Mouse (Mus musculus) small intestine, adult 2 months (tissue): ENCODE results near the gene Atp8a2. TPM values are rescaled to one million over a fixed set of nuclear protein-coding genes. Genes with fewer than 3 reads are reported as not detected.
"Not testable (repeated sequence)": the region's sequence is repeated elsewhere in the genome, so short reads cannot be mapped to it uniquely, and the experiment has no call there.

Experiments
- H3K27ac ChIP-seq: fragments of 200-500 bp; 2 replicates; pipeline ENCODE4 v1.5.1; 2012; ENCODE audit warnings: low read depth, low read length, control low read depth, inconsistent platforms; ENCODE audit not compliant: insufficient read depth
- H3K27me3 ChIP-seq: fragments of 200-500 bp; 2 replicates; pipeline ENCODE4 v1.6.1; 2012; ENCODE audit warnings: mild to moderate bottlenecking, moderate library complexity, low read length, inconsistent platforms; ENCODE audit not compliant: control insufficient read depth, insufficient read depth
- H3K36me3 ChIP-seq: fragments of 200-500 bp; 2 replicates; pipeline ENCODE4 v1.6.1; 2012; ENCODE audit warnings: mild to moderate bottlenecking, low read length, control low read depth, inconsistent platforms; ENCODE audit not compliant: control insufficient read depth, insufficient read depth
- H3K4me1 ChIP-seq: fragments of 200-500 bp; 2 replicates; pipeline ENCODE4 v1.6.1; 2012; ENCODE audit warnings: low read length, inconsistent platforms, mixed read lengths; ENCODE audit not compliant: control insufficient read depth, insufficient read depth, insufficient read length
- H3K4me3 ChIP-seq: fragments of 200-500 bp; 2 replicates; pipeline ENCODE4 v1.5.1; 2012; ENCODE audit warnings: low read depth, mild to moderate bottlenecking, control low read depth, inconsistent platforms, low read length, moderate library complexity
- CTCF ChIP-seq: fragments of 200-500 bp; IDR thresholded peaks from 2 replicates; pipeline ENCODE4 v1.5.1; 2012; ENCODE audit warnings: low read depth, mild to moderate bottlenecking, control low read depth, inconsistent platforms, low read length, moderate library complexity, mixed read lengths; ENCODE audit not compliant: insufficient replicate concordance, insufficient read length; ENCODE audit errors: extremely low read depth
- POLR2A ChIP-seq: fragments of 200-500 bp; IDR thresholded peaks from 2 replicates; pipeline ENCODE4 v1.6.1; 2012; ENCODE audit warnings: low read depth, mild to moderate bottlenecking, control low read depth, inconsistent platforms, low read length, moderate library complexity
- WGBS: fragments of 180-500 bp; shearing (Covaris S2); methylation state at CpG from one replicate; pipeline ENCODE4 v1.1.7; 2018; 5-methylcytosine and 5-hydroxymethylcytosine counted together
- polyA plus RNA-seq: library from polyadenylated mRNA; depleted of rRNA; stranded (reverse); fragments of >200 nt; gene quantifications from 2 replicates; pipeline ENCODE4 v1.2.3, GENCODE M21; 2012

Gene Atp8a2
- polyA plus RNA-seq, 1 experiment: 3.7 TPM

DNA sequence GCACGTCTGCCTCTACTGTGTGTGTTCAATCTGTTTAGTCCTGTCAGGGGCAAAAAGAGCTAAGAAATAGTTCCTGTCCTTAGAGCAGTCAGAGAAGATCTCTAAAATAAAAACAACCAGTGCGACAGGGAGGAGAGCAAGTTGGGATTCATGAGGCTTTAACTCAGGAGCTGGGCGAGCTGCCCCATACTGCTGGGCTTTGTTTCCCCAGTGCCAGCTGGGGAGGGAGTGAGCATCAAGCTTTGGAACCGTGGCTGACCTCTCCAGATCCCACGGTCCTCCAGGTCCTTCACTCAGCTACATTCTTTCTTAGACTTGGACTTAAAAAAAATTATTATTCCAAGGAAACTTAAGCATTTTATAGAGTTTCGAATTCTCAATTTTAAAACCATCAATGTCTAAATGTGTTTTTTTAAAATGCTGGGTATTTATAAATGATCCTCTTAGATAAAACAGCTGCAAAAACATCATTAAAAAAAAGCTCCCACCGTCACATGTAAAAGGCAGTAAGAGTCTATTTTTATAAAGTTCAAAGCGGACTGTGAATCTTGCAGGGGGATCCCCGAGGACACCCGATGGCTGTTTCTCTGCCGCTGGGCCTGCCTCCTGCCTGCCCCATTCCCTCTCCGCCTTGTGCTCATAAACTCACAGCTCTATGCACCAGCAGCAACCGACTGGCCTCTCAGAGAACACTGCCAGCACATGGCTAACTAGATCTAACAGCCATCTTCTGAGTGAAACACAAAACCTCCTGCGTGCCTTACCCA, 350.2 kb downstream of the Atp8a2 start:
- no peaks in the 10 kb centered on the region for H3K27me3 ChIP-seq
- 79% methylated on average over 14 of the region's 14 CpGs for WGBS
- TF ChIP-seq CTCF (no peak), POLR2A (no peak)

DNA sequence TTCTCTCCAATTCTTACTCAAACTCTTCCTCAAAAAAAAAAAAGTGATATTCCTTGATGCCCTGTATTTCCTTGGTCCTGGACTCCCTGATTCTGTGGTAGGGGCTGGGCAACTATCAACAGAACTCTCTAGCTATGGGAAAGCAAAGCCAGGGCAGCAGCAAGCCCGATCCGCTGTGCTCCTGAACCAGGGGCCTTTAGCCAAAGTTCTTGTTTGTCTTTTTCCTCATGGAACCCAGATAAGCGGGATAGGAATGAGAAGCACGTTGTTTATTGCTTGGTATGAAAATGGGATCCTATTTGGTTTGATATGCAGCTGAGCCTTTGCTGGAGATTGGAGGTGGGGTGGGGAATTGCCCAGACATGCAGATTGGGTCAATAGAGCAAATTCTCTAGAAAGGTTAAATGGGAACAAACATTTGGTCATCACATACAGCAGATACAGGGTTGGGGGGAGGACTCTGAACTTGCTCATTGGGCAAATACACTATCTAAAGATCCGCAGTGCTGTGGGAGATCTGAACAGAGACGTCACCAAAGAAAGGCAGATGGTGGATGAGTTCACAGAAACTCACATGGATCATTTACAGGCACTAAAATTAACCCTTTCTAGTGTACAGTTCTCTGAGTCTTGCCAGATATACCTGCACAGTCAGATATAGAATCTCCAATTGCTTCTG, 353.6 kb downstream of the Atp8a2 start:
- no peaks in the 10 kb centered on the region for H3K27me3 ChIP-seq
- H3K27ac ChIP-seq: no peak overlapping the region
- 32% methylated on average over 6 of the region's 6 CpGs for WGBS
- H3K4me3 ChIP-seq: no peak overlapping the region
- TF ChIP-seq CTCF: no peak
- TF ChIP-seq POLR2A: no peak
- no peaks in the 10 kb centered on the region for H3K4me1 ChIP-seq
- H3K36me3 ChIP-seq: no peaks in the 10 kb centered on the region

More for the DNA sequence above, 350.2 kb downstream of the Atp8a2 start:
- H3K27ac ChIP-seq: no peak overlapping the region
- H3K36me3 ChIP-seq: no peaks in the 10 kb centered on the region
- no peaks in the 10 kb centered on the region for H3K4me1 ChIP-seq
- H3K4me3 ChIP-seq: no peak overlapping the region

DNA sequence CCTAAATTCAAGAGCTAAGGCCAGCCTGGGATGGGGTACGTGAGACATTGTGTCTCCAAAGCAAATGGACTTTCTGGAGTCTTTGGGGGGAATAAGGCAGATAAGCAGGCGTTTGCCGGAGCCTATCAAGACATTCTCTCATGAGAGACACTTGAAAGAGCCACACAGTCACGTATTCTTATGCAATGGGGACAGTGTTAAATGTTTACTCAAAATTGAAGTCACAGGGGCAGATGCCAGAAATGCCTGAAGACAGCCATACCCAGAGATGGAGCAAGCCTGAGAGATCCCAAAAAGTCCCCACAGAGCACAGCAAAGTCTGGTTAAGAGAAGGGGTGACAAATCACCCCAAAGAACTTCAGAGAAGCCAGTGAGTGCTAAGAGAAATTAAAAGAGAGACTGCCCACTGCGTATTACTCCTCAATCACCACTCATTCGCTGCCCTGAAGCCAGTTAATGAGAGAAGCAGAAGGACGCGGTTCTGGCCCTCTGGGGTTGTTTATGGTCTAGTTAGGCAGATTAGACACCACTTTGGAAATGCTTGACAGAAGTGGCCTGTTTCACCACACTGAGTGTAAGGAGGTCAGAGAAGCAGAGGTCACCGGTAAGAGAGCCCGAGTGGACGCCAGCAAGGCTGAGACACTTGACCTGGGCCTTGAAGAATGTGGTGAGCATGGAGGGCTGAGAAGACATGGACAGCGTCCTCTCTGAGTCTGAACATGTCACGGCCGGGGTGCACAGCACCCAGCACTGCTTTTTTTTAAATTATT, 356.8 kb downstream of the Atp8a2 start:
- WGBS: 86% methylated on average over 14 of the region's 14 CpGs
- H3K27ac ChIP-seq: no peak overlapping the region

DNA sequence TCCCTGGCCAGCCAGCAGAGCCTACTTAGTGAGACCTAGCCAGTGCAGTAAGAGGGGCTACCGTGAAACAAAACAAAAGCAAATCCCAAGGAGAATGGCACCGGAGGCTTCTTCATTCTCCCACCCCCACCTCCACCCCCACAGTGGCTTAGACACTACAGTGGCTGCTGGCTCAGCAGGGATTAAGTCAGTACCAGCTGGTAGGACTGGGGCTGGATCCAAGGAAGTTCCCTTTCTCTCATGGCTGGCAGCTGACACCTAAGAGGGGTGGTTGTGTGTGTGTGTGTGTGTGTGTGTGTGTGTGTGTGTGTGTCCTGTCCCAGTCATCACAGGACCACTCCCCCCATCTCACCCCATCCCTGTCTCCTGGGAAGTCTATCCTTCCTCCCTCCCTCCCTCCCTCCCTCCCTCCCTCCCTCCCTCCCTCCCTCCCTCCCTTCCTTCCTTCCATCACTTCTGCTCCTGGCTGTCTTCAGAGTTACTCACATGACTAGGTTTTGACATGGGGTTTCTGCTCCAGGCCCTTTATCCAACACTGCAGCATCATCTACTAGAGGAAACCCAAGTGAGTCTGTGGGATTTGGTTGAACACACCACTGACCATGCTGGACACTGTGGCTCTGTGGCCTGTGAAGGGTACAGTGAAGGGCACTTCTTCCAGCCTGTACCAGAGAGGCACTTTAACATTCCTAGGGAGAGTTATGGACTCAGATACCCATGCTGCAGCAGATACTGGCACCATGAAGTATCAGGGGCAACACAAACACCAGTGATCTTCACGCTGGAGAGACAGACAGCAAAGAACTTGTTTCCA, 358.3 kb downstream of the Atp8a2 start:
- 81% methylated on average over 1 of the region's 3 CpGs for WGBS
- H3K27me3 ChIP-seq, H3K4me1 ChIP-seq, H3K4me3 ChIP-seq, H3K27ac ChIP-seq, H3K36me3 ChIP-seq: not testable (repeated sequence)

More for the DNA sequence above, 356.8 kb downstream of the Atp8a2 start:
- TF ChIP-seq POLR2A (no peak), CTCF (no peak)
- Histone ChIP-seq H3K4me1 (no peaks in the 10 kb centered on the region), H3K4me3 (no peak overlapping the region), H3K27me3 (no peaks in the 10 kb centered on the region), H3K36me3 (no peaks in the 10 kb centered on the region)

DNA sequence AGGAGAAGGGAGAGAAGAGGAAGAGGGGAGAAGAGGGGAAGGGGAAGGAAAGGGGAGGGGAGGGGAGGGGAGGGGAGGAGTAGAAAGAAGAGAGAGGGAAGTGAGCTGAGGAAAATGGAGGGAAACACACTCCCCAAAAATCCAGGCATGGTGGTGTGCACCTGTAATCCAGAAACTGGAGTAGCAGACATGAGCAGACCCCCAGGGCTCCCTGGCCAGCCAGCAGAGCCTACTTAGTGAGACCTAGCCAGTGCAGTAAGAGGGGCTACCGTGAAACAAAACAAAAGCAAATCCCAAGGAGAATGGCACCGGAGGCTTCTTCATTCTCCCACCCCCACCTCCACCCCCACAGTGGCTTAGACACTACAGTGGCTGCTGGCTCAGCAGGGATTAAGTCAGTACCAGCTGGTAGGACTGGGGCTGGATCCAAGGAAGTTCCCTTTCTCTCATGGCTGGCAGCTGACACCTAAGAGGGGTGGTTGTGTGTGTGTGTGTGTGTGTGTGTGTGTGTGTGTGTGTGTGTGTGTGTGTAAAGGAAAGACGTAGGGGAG, 359.2 kb downstream of the Atp8a2 start:
- H3K4me3 ChIP-seq, H3K27ac ChIP-seq, H3K4me1 ChIP-seq, H3K36me3 ChIP-seq, H3K27me3 ChIP-seq: not testable (repeated sequence)
- WGBS: no CpG with 5 or more reads among the region's 3 CpGs

DNA sequence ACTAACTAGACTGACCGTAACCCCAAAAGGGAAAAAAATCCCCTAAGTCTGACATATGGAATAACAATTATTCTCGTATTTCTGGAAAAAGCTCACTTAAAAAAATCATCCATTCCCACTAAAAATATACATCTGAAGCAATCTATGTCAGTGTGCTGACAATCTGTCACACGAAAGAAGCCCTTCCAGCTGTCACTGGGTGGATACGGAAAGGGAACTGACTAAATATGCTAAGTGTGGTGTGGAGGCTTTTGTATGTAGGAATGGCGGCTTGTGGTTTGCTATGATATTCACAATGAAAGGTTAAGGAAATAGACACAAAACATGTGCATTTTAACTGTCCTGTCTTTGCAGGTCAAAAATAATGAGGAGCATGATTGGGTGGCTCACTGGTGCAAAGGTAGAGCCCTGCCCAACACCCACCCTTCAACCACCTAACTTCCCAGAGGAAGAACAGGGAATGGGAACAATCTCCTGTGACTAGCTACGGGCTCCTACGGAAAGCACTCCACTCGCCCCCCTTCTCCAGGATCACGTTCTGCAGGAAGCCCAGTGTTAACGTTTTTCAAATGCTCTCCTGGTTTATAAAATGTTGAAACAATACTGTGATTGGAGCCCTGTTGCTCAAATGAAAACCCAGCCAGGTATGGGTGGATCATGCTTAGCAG, 360.0 kb downstream of the Atp8a2 start:
- no peaks in the 10 kb centered on the region for H3K4me1 ChIP-seq
- WGBS: 77% methylated on average over 10 of the region's 10 CpGs
- H3K4me3 ChIP-seq: no peak overlapping the region
- no peaks in the 10 kb centered on the region for H3K36me3 ChIP-seq
- H3K27ac ChIP-seq: no peak overlapping the region
- TF ChIP-seq CTCF (no peak), POLR2A (no peak)
- no peaks in the 10 kb centered on the region for H3K27me3 ChIP-seq
